Mouse (Mus musculus) bone marrow macrophage, adult 2 months (primary cell): ENCODE data around the gene Olfr1367.

Experiments used
- CTCF ChIP-seq: IDR thresholded peaks from 2 replicates; pipeline ENCODE4 v1.5.1; 2012; ENCODE audit warnings: low read depth, mild to moderate bottlenecking, low read length, moderate library complexity
- POLR2A ChIP-seq: IDR thresholded peaks from 2 replicates; pipeline ENCODE4 v1.6.1; 2012; ENCODE audit warnings: mild to moderate bottlenecking, low read depth, low read length, borderline replicate concordance

- TF ChIP-seq CTCF (no peak), POLR2A (no peak)
Observed at GRCm38 (mm10) chr13:21312854-21313253, 33.9 kb upstream of the Olfr1367 start.
